Mouse (Mus musculus) T-helper 2 cell (primary cell): ENCODE results near the gene Trpc1.

ENCODE experiments used
- in situ Hi-C: fragments of 300-600 bp; cut with MboI, MseI; formaldehyde crosslinking; loops from one replicate; pipeline ENCODE4 v1.15.1; 2025; ENCODE audit warnings: high pct_unique_total_duplicates

Trpc1 gene

DNA sequence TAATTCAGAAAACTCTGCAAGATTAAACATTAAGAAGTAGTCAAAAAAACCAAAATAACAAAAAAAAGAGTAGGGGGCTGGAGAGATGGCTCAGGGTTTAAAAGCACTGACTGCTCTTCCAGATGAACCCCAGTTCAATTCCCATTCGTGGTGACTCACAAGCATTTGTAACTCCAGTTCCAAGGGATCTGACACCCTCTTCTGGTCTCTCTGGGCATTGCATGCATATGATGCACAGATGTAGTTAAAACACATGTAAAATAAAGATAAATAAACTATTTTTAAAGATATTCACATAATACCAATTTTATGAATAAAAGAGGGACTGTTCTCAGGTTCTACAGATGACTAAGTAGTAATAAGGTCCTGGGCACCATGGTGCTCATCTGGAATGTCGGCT, 52.4 kb downstream of the Trpc1 start:
- in situ Hi-C loops = no loop called here

DNA sequence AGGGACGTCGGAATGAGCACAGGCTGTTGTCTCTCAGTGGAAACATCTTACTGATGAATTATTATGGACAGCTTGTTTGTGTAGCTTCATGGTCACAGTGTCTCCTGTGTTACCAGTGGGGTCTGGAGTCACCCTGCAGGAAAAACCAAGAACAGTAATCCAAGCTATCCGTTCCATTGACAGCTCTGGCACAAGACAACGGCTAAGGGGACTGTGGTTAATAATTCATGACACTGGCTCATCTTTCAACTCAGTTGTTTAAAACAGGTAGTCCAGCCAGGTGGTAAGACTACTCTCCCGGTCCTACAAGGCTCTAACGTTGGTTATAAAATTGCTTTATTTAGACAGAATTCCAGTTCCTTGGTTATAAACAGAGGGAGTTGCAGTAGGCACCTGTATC, 53.6 kb downstream of the Trpc1 start:
- in situ Hi-C loops = no loop called here

GRCm38 (mm10) chr9:95695023-95695422, 55.2 kb downstream of the Trpc1 start:
- in situ Hi-C loops = no loop called here

DNA sequence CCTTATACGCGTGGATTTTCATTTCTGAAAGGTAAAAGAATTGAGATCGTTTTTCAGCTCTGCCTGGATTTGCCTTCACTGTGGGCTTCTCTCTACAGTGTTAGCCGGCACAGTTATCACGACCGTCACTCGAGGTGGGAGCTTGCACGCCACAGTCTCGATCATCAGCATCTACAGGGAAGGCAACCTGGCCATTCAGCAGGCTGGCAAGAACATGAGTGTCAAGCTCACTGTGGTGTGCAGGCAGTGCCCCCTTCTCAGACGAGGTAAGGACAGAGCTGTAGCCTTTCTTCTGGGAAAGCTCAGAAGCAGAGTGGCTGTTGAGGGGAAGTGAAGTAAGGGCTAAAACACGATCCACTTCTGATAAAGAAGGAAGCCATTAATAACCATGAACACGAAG, 55.6 kb downstream of the Trpc1 start:
- in situ Hi-C loops = no loop called here

- in situ Hi-C loops = no loop called here
Measured at GRCm38 (mm10) chr9:95693528-95694100, 56.6 kb downstream of the Trpc1 start.

- in situ Hi-C loops = no loop called here
Measured at GRCm38 (mm10) chr9:95692823-95693222, 57.4 kb downstream of the Trpc1 start.

DNA sequence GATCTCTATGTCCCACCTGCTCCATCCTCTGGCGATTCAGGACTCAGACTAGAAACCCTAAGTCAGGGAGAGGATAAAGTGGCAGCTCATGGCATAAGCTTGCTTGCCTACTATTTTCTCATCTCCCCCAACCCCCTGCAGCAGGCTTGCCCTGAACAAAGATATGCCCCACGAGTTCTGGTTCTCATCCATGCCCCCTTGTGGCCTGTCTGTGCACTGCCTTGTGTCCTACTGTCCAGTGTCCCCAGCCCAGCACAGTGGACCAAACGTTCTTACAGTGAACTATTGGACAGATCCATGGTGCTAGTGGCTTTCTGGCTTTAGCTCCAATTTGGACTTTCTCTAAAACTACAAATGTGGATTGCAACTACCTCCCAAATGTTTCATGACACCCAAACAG, 62.1 kb downstream of the Trpc1 start:
- in situ Hi-C loops = loop anchor here (10.0 kb wide), 1 partner anchor 163 kb away; no protein-coding TSS in a partner anchor

- in situ Hi-C loops = loop anchor here (10.0 kb wide), 1 partner anchor 161 kb away; no protein-coding TSS in a partner anchor
Measured at GRCm38 (mm10) chr9:95685660-95686440, 64.3 kb downstream of the Trpc1 start.

- in situ Hi-C loops = loop anchor here (10.0 kb wide), 1 partner anchor 156 kb away; no protein-coding TSS in a partner anchor
Measured at GRCm38 (mm10) chr9:95680691-95681090, 69.5 kb downstream of the Trpc1 start.

GRCm38 (mm10) chr9:95679966-95680365, 70.2 kb downstream of the Trpc1 start:
- in situ Hi-C loops = loop anchor here (10.0 kb wide), 1 partner anchor 155 kb away; no protein-coding TSS in a partner anchor

GRCm38 (mm10) chr9:95676021-95676420, 74.2 kb downstream of the Trpc1 start:
- in situ Hi-C loops = no loop called here

DNA sequence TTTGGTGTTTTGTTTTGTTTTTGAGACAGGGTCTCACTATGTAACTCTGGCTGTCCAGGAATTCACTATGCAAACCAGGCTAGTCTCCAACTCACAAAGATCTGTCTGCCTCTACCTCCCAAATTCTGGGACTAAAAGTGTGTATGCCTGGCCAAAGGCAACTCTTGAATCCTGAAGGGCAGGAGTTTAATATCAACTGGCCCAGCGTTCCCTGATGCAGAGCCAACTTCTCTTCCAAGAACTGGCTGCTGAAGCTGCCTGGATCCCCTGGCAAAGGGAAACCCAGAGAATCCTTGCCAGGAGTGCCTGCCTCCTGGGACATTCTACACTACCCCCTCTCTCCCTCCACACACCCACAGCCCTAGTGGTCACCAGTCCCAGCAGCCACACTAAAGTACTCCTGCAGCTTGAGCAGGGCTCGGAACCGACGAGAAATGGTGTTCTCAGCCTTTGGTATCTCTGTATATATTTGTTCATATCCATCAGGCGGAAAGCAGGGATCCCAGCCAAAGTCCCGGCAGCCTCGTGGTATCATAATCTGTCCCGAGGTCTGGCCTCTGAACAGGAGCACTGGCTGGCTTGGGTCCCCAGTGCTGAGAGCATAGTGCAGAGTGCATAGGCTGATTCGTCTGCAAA, 75.0 kb downstream of the Trpc1 start:
- in situ Hi-C loops = no loop called here

DNA sequence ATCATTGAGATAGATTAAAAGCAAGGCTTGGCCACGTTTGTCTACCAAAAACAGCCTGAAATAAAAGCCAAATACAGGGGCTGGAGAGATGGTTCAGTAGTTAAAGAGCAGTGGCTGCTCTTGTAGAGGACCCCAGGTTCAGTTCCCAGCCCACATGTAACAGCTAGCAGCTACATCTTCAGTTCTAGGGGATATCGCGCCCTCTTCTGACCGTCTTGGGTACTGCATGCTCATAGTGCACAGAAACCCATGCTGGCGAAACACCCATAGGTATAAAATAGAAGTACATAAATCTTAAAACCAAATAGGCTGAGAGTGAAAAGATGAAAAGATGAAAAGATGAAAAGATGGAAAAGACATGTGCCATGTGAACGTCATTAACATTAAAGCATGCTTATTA, 77.4 kb downstream of the Trpc1 start:
- in situ Hi-C loops = no loop called here

- in situ Hi-C loops = no loop called here
Measured at GRCm38 (mm10) chr9:95672331-95672730, 77.8 kb downstream of the Trpc1 start.

DNA sequence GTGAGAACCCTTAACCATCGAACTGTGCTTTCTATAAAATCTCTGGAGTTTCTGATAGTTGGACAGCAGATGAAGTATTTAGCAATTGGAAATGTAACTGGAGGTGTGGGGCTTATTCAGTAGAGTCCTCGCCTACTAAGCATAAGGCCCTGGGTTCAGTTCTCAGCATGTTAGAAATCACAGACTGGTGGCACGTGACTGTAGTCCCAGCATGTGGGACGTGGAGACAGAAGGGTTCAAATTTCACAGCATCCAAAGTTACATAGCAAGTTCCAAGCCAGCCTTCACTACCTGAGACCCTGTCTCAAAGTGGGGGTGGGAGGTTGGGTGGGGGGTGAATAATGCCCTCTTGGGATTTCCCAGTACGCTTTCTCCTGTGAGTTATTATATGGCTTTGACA, 81.9 kb downstream of the Trpc1 start:
- in situ Hi-C loops = no loop called here

- in situ Hi-C loops = no loop called here
Measured at GRCm38 (mm10) chr9:95667836-95668235, 82.3 kb downstream of the Trpc1 start.

- in situ Hi-C loops = no loop called here
Measured at GRCm38 (mm10) chr9:95665835-95666234, 84.3 kb downstream of the Trpc1 start.

- in situ Hi-C loops = no loop called here
Measured at GRCm38 (mm10) chr9:95664290-95664989, 85.7 kb downstream of the Trpc1 start.

DNA sequence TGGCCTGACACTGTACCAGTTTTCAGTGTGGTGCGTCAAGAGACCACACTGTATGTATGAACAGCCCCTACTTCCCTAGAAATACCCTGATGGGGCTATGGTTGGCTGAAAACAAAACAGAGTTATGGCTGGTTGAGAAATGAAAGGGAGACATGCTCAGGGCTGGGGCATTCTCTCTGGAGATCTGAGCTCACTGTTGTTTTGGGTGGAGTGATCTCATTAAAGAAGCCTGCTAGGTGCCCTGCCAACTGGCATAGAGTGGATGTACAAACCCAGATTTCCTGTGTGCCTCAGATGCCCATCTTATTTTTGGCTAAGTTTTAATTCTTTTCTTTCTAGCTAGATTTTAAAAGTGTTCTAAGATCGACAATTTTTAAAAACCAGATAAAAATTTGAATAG, 92.2 kb downstream of the Trpc1 start:
- in situ Hi-C loops = no loop called here
